Mouse (Mus musculus) limb, embryonic 11.5 days (tissue): ENCODE data around the gene Tm9sf3. TPM values are rescaled to one million over a fixed set of nuclear protein-coding genes. Genes with fewer than 3 reads are reported as not detected.

Experiments used
- ATAC-seq: fragments of 200-750 bp; cut with Nextera tagmentation; 2 replicates; pipeline ENCODE4 v1.8.0; 2017; ENCODE audit warnings: low read depth; ENCODE audit not compliant: insufficient number of reproducible peaks, low FRiP score, low TSS enrichment
- DNase-seq: peaks from one replicate; pipeline ENCODE4 v3.0.0-alpha.2; 2015; ENCODE audit warnings: low spot score
- H3K27ac ChIP-seq: fragments of 300-500 bp; sonication (generic); replicated peaks from 2 replicates; pipeline ENCODE4 v1.5.1; 2014; ENCODE audit warnings: low read depth, mild to moderate bottlenecking, low read length
- H3K27me3 ChIP-seq: fragments of 300-500 bp; sonication (generic); 2 replicates; pipeline ENCODE4 v1.6.1; 2014; ENCODE audit warnings: mild to moderate bottlenecking, low read length, mixed read lengths; ENCODE audit not compliant: control insufficient read depth, insufficient read depth
- H3K36me3 ChIP-seq: fragments of 300-500 bp; sonication (generic); 2 replicates; pipeline ENCODE4 v1.6.1; 2014; ENCODE audit warnings: mild to moderate bottlenecking, low read length, moderate library complexity, mixed read lengths; ENCODE audit not compliant: control insufficient read depth, insufficient read depth
- H3K4me1 ChIP-seq: fragments of 300-500 bp; sonication (generic); 2 replicates; pipeline ENCODE4 v1.6.1; 2014; ENCODE audit warnings: low read length, mixed read lengths; ENCODE audit not compliant: control insufficient read depth, insufficient read depth
- H3K4me2 ChIP-seq: fragments of 300-500 bp; sonication (generic); 2 replicates; pipeline ENCODE4 v1.6.1; 2014; ENCODE audit warnings: low read depth, mild to moderate bottlenecking, moderate library complexity; ENCODE audit not compliant: severe bottlenecking
- H3K4me3 ChIP-seq: fragments of 300-500 bp; sonication (generic); 2 replicates; pipeline ENCODE4 v1.5.1; 2014; ENCODE audit warnings: low read depth, low read length
- H3K9ac ChIP-seq: fragments of 300-500 bp; sonication (generic); 2 replicates; pipeline ENCODE4 v1.6.1; 2014; ENCODE audit warnings: mild to moderate bottlenecking, low read length
- H3K9me3 ChIP-seq: fragments of 300-500 bp; sonication (generic); 2 replicates; pipeline ENCODE4 v1.6.1; 2016; ENCODE audit warnings: low read length; ENCODE audit not compliant: control insufficient read depth
- WGBS: fragments of 180-500 bp; shearing (Covaris S2); extraction: QIAGEN DNeasy Blood & Tissue Kit; methylation state at CpG from one replicate; pipeline ENCODE4 v1.1.7; 2014; 5-methylcytosine and 5-hydroxymethylcytosine counted together
- polyA plus RNA-seq: library from polyadenylated mRNA; unstranded; fragments of >200 nt; fragmentation: Nextera tagmentation; extraction: Ambion mirVana; gene quantifications from 2 replicates; pipeline ENCODE4 v1.2.1, GENCODE M21; 2014

Gene Tm9sf3
- polyA plus RNA-seq, 1 experiment from 2014 or later, result 132 TPM

GRCm38 (mm10) chr19:41176881-41177280 lies 86.9 kb downstream of the Tm9sf3 start:
- H3K27ac ChIP-seq, result no peak overlapping the region
- no peaks in the 10 kb centered on the region for H3K36me3 ChIP-seq
- no peaks in the 10 kb centered on the region for H3K4me1 ChIP-seq
- no peak overlapping the region for H3K4me3 ChIP-seq
- 82% methylated on average over 2 of the region's 2 CpGs for WGBS
- no peaks in the 10 kb centered on the region for H3K27me3 ChIP-seq
- DNase-seq (no peak), ATAC-seq (no peak)
- H3K4me2 ChIP-seq, result no peak overlapping the region
- no peaks in the 10 kb centered on the region for H3K9me3 ChIP-seq
- H3K9ac ChIP-seq, result no peak overlapping the region

GRCm38 (mm10) chr19:41165914-41166235 lies 97.9 kb downstream of the Tm9sf3 start:
- H3K4me2 ChIP-seq, result no peak overlapping the region
- whole genome bisulfite sequencing, result 86% methylated on average over 5 of the region's 5 CpGs
- no peaks in the 10 kb centered on the region for H3K4me1 ChIP-seq
- no peak overlapping the region for H3K4me3 ChIP-seq
- ATAC-seq (no peak), DNase-seq (no peak)
- H3K27ac ChIP-seq, result no peak overlapping the region
- H3K9me3 ChIP-seq, result no peaks in the 10 kb centered on the region
- H3K36me3 ChIP-seq, result no peaks in the 10 kb centered on the region
- H3K27me3 ChIP-seq, result no peaks in the 10 kb centered on the region
- H3K9ac ChIP-seq, result no peak overlapping the region

- no peak for DNase-seq
- no peak overlapping the region for H3K27ac ChIP-seq
- no peaks in the 10 kb centered on the region for H3K36me3 ChIP-seq
- H3K9ac ChIP-seq, result no peak overlapping the region
- H3K27me3 ChIP-seq, result no peaks in the 10 kb centered on the region
- no peaks in the 10 kb centered on the region for H3K9me3 ChIP-seq
- H3K4me1 ChIP-seq, result no peaks in the 10 kb centered on the region
- no peak for ATAC-seq
- WGBS, result 86% methylated on average over 14 of the region's 14 CpGs
- H3K4me2 ChIP-seq, result no peak overlapping the region
- no peak overlapping the region for H3K4me3 ChIP-seq
Observed at GRCm38 (mm10) chr19:41165144-41165913, 98.5 kb downstream of the Tm9sf3 start.

GRCm38 (mm10) chr19:41164447-41165095 lies 99.2 kb downstream of the Tm9sf3 start:
- Histone ChIP-seq H3K4me1 (no peaks in the 10 kb centered on the region), H3K27ac (no peak overlapping the region), H3K27me3 (no peaks in the 10 kb centered on the region), H3K4me3 (no peak overlapping the region), H3K4me2 (no peak overlapping the region), H3K36me3 (no peaks in the 10 kb centered on the region), H3K9ac (no peak overlapping the region), H3K9me3 (no peaks in the 10 kb centered on the region)
- DNase-seq (no peak), ATAC-seq (no peak)
- 80% methylated on average over 10 of the region's 10 CpGs for WGBS

Other genes starting within 250 kb of the Tm9sf3 start
- not detected in 2 replicates for gene Dntt, start 234.7 kb downstream of the Tm9sf3 start, polyA plus RNA-seq
- gene Opalin, start 186.9 kb downstream of the Tm9sf3 start, polyA plus RNA-seq, result not detected in 2 replicates
- 0.07 TPM in 1 of 2 replicates, not detected in the other for gene Tll2, start 57.2 kb downstream of the Tm9sf3 start, polyA plus RNA-seq
- gene Pik3ap1, start 121.1 kb upstream of the Tm9sf3 start, polyA plus RNA-seq, result 0.65 and 1.8 TPM in 2 replicates
- 11.0 and 11.4 TPM in 2 replicates for gene Lcor, start 218.6 kb upstream of the Tm9sf3 start, polyA plus RNA-seq